Mouse (Mus musculus) lung, adult 2 months (tissue): ENCODE results near the gene Cacng3.

Source experiments
- CTCF ChIP-seq: fragments of 200-500 bp; IDR thresholded peaks from 2 replicates; pipeline ENCODE4 v1.5.1; 2011; ENCODE audit warnings: mild to moderate bottlenecking, low read length, control low read depth; ENCODE audit not compliant: insufficient read depth
- POLR2A ChIP-seq: fragments of 200-500 bp; IDR thresholded peaks from 2 replicates; pipeline ENCODE4 v1.6.1; 2011; ENCODE audit warnings: low read depth, mild to moderate bottlenecking, control low read depth, low read length, borderline replicate concordance; ENCODE audit errors: extremely low read depth

DNA sequence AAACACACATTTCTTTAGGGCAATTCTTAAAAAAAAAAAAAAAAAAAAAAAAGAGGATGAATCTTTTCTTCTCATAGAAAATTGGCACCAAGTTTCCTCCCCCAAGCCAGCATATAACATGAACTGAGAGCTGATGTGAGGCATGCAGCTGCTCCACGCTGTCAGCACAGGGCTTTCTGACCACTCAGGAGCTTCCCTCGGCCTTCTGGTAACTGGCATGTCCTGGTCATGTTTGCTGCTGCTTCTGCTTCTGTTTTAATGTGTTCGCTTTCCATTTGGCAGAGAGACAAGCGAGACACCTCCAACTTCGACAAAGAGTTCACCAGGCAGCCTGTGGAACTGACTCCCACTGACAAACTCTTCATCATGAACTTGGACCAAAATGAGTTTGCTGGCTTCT lies 36.8 kb upstream of the Cacng3 start:
- TF ChIP-seq POLR2A, result no peak
- no peak for TF ChIP-seq CTCF
